Mouse (Mus musculus) embryonic facial prominence, embryonic 15.5 days (tissue): Measurements from ENCODE around the gene Plpp3. TPM values are rescaled to one million over a fixed set of nuclear protein-coding genes. Genes with fewer than 3 reads are reported as not detected.

ENCODE experiments used
- ATAC-seq: fragments of 200-750 bp; cut with Nextera tagmentation; 2 replicates; pipeline ENCODE4 v1.8.0; 2017; ENCODE audit warnings: low read depth, moderate TSS enrichment; ENCODE audit not compliant: insufficient number of reproducible peaks, low FRiP score, low TSS enrichment
- H3K27ac ChIP-seq: fragments of 300-500 bp; sonication (generic); replicated peaks from 2 replicates; pipeline ENCODE4 v1.5.1; 2015; ENCODE audit warnings: mild to moderate bottlenecking, inconsistent platforms
- H3K27me3 ChIP-seq: fragments of 300-500 bp; sonication (generic); 2 replicates; pipeline ENCODE4 v1.6.1; 2015; ENCODE audit warnings: inconsistent platforms
- H3K36me3 ChIP-seq: fragments of 300-500 bp; sonication (generic); 2 replicates; pipeline ENCODE4 v1.6.1; 2015; ENCODE audit warnings: mild to moderate bottlenecking, inconsistent platforms
- H3K4me1 ChIP-seq: fragments of 300-500 bp; sonication (generic); 2 replicates; pipeline ENCODE4 v1.6.1; 2015; ENCODE audit warnings: inconsistent platforms
- H3K4me2 ChIP-seq: fragments of 300-500 bp; sonication (generic); replicated peaks from 2 replicates; pipeline ENCODE4 v1.6.1; 2015; ENCODE audit warnings: mild to moderate bottlenecking, inconsistent platforms
- H3K4me3 ChIP-seq: fragments of 300-500 bp; sonication (generic); replicated peaks from 2 replicates; pipeline ENCODE4 v1.5.1; 2015; ENCODE audit warnings: mild to moderate bottlenecking, inconsistent platforms
- H3K9ac ChIP-seq: fragments of 300-500 bp; sonication (generic); 2 replicates; pipeline ENCODE4 v1.6.1; 2015; ENCODE audit warnings: inconsistent platforms
- H3K9me3 ChIP-seq: fragments of 300-500 bp; sonication (generic); replicated peaks from 2 replicates; pipeline ENCODE4 v1.6.1; 2016; ENCODE audit warnings: inconsistent platforms
- WGBS: fragments of 180-500 bp; shearing (Covaris S2); methylation state at CpG from one replicate; pipeline ENCODE4 v1.1.7; 2015; 5-methylcytosine and 5-hydroxymethylcytosine counted together
- polyA plus RNA-seq: library from polyadenylated mRNA; unstranded; fragments of >200 nt; fragmentation: Nextera tagmentation; extraction: Ambion mirVana; gene quantifications from 2 replicates; pipeline ENCODE4 v1.2.1, GENCODE M21; 2015

The Plpp3 gene
- polyA plus RNA-seq, 1 experiment from 2014 or later: 190 TPM

DNA sequence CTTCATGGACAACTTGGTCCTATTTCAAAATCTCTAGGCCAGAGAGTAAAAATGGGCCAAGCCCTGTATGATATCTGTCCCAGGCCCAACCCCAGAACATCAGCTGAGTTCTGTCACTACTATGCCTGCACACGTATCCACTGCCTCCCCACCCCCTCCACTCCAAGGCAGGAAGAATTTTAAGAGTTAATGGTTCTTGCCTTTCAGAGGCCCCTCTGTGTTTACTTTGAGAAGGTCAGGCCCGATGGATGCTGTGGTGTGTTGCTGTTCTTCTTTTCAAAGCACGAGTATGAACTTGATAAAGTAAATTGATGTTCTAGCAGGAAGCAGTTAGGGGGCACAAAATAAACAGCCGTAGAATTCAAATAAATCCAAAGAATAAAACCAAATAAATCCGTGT lies 35.5 kb downstream of the Plpp3 start:
- Histone ChIP-seq H3K36me3 (peaks cover 23% of the 10 kb centered on the region; the same call in 1 of the 2 replicates), H3K27me3 (no peaks in the 10 kb centered on the region), H3K4me3 (no peak overlapping the region), H3K4me1 (peaks cover 53% of the 10 kb centered on the region), H3K27ac (peak overlapping the region; percentile 3; the same call in 1 of the 2 replicates), H3K4me2 (no peak overlapping the region), H3K9ac (no peak overlapping the region), H3K9me3 (no peaks in the 10 kb centered on the region)
- 23% methylated on average over 5 of the region's 5 CpGs for WGBS
- no peak for ATAC-seq

DNA sequence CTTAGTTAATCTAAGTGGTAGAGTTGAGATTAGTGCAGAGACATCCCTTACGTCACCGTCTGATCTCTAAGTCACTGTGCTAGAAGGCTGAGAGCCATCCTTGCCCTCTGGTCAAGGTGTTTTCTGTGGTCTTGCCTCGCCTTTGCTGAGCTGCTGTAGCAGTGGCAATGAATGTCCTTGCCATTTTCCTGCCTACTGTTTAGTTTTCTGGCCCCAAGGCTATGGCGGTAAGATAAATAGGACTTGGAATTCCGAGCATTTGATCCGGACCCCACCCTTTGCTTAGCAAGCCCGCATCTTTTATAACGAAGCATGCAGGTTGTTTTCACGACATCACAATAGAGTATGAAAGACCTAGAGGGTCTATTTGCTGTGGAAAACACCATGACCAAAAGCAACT lies 38.1 kb downstream of the Plpp3 start:
- no peaks in the 10 kb centered on the region for H3K27me3 ChIP-seq
- no peaks in the 10 kb centered on the region for H3K9me3 ChIP-seq
- H3K4me1 ChIP-seq: peaks cover 55% of the 10 kb centered on the region
- H3K36me3 ChIP-seq: peaks cover 35% of the 10 kb centered on the region
- H3K9ac ChIP-seq: no peak overlapping the region
- no peak for ATAC-seq
- H3K4me3 ChIP-seq: no peak overlapping the region
- WGBS: 74% methylated on average over 9 of the region's 9 CpGs
- H3K4me2 ChIP-seq: no peak overlapping the region
- no peak overlapping the region for H3K27ac ChIP-seq

DNA sequence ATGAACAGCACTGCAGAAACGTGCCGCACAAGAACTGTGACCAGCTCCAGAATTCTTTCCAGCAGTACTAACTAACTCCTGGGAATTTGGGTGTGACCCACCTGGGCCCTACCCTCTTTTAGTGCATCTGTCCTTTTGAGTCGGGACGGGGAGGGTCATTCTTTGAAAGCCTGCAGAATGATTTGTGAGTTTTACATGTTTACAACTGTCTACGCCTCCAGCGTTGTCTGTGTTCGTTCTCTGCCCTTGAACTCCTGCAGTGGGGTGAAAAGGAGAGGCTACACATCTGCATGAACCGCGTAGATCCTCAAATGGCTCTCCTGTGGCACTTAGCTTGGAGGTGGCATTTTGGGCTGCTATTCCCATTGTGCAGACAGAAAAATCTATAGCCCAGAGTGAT lies 39.0 kb downstream of the Plpp3 start:
- Histone ChIP-seq H3K4me3 (no peak overlapping the region), H3K9me3 (no peaks in the 10 kb centered on the region), H3K9ac (no peak overlapping the region), H3K4me1 (peaks cover 54% of the 10 kb centered on the region), H3K36me3 (peaks cover 35% of the 10 kb centered on the region), H3K27me3 (no peaks in the 10 kb centered on the region), H3K4me2 (no peak overlapping the region), H3K27ac (no peak overlapping the region)
- ATAC-seq: no peak
- 72% methylated on average over 9 of the region's 9 CpGs for WGBS

DNA sequence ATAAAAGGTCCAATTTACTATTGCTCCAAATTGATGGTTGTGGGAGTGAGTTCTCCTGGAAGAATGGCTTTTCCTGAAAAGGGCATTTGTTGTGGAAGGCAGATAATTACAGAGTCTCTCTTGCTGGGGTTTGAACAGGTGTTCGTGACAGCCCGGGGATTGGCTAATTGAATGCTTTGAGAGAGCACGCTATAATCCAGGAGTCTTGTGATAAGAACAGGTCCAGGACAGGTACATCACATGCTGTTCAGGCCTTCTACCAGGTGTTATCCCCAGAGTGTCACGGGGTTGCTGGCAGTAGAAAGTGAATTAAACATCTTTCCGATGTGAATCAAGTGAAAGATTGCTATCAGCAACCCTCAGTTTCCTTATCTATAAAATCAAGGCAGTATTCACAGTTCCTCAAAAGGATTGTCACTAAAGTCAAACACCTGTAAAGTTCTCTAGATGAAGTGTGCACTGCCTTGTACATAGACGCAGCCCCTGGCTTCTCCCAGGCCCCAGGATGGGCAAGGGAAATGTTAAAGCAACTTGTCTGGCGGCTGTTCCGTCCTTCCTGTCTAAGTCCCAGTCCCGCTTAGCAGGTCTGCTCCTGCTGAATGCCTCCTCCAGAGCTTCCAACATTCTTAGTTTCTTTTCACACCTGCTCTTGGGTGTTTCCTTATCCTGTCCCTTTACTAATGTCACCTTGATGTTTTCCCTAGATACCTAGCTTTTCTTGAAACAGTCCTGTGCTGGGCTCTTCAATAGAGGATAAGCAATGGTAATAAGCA lies 40.0 kb downstream of the Plpp3 start:
- Histone ChIP-seq H3K9me3 (no peaks in the 10 kb centered on the region), H3K4me2 (no peak overlapping the region), H3K4me3 (no peak overlapping the region), H3K4me1 (peaks cover 51% of the 10 kb centered on the region), H3K9ac (no peak overlapping the region), H3K36me3 (peaks cover 38% of the 10 kb centered on the region), H3K27ac (no peak overlapping the region), H3K27me3 (no peaks in the 10 kb centered on the region)
- ATAC-seq: no peak
- WGBS: 66% methylated on average over 9 of the region's 9 CpGs

DNA sequence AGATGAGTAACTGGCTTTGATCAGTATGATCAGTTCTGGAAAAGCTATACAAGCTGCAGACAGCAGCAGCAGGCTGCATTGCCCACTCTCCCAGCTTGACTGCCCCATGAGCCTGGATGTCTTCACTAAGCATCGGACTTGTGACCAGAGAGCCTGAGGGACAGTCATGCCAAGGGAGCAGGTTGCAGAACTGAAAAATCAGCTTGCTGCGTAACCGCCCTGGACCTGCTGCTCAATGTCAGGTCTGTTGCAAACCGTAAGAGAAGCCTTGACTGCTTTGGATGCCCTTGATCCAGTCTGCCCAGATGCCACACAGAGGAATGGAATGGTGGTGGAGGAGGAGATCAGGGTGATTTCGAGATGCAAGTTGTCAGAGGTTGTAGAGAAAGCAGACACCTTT lies 41.5 kb downstream of the Plpp3 start:
- no peak for ATAC-seq
- WGBS: 86% methylated on average over 5 of the region's 5 CpGs
- no peak overlapping the region for H3K9ac ChIP-seq

DNA sequence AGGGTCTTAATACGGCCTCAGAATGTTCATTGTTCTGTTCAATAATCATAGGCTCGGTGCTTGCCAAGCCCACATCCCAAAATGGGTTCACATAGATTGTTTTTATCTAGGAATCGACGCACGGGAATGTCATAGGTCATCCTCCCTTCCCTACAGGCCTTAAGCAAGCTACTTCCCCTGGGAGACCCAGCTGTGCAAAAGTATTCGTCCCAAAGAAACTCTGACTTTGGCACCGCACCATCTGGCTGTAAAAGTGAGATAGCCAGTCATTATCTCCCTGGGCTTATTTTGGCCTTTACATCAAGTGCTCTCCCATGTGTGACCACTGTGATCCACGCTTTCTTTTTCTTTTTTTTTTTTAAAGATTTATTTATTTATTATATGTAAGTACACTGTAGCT lies 42.2 kb downstream of the Plpp3 start:
- Histone ChIP-seq H3K9me3 (no peaks in the 10 kb centered on the region), H3K27me3 (no peaks in the 10 kb centered on the region), H3K4me1 (peaks cover 59% of the 10 kb centered on the region), H3K4me2 (no peak overlapping the region), H3K27ac (no peak overlapping the region), H3K9ac (no peak overlapping the region), H3K36me3 (peaks cover 38% of the 10 kb centered on the region), H3K4me3 (no peak overlapping the region)
- no peak for ATAC-seq
- WGBS: 72% methylated on average over 8 of the region's 8 CpGs

More for the DNA sequence above, 41.5 kb downstream of the Plpp3 start:
- Histone ChIP-seq H3K4me1 (peaks cover 55% of the 10 kb centered on the region), H3K36me3 (peaks cover 38% of the 10 kb centered on the region), H3K4me2 (no peak overlapping the region), H3K27me3 (no peaks in the 10 kb centered on the region), H3K9me3 (no peaks in the 10 kb centered on the region), H3K27ac (no peak overlapping the region), H3K4me3 (no peak overlapping the region)

DNA sequence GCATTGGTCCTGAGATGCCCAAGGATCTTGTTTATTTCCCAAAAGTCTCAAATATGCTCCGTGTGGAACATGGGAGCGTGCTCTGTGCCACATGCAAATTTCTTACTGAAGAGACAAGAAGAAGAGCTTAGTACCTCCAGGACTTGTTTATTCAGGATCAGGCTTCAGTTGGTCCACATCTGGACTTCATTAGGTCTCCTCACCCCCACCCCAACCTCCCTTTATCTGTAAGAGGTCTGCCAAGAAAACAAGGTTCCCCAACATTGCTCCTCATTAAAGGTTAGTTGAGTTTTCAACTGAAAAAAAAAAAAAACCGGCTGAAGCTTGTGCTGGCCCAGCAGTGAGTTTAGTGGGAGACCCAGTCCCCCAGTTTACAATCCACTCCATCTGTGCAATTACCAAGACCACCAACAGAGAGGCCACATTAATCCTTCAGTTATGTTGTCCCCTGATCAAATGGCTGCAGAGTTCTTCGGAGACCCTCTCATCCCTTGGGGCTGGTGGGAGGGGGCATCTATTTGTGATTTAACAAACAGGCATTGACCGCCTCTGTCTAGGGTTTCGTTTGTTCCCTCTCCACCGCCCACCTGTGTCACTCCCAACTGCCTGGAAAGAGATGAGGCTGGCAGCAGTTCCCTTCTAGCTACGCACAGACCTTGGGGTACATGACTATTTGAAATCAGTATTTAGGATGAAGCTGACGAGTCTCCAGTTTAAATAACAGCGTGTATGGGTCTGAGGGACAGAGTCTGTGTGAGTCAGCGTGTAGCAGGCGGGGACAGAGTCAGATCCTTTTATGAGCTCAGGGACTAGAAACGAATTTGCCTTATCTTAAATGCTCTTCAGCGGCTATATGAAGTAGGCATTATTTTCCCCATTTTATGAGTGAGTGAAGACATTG lies 43.7 kb downstream of the Plpp3 start:
- 35% methylated on average over 14 of the region's 14 CpGs for WGBS
- Histone ChIP-seq H3K4me3 (no peak overlapping the region), H3K4me2 (no peak overlapping the region), H3K9me3 (no peaks in the 10 kb centered on the region), H3K9ac (no peak overlapping the region), H3K27ac (no peak overlapping the region), H3K4me1 (peaks cover 68% of the 10 kb centered on the region), H3K36me3 (peaks cover 25% of the 10 kb centered on the region), H3K27me3 (no peaks in the 10 kb centered on the region)
- ATAC-seq: no peak

DNA sequence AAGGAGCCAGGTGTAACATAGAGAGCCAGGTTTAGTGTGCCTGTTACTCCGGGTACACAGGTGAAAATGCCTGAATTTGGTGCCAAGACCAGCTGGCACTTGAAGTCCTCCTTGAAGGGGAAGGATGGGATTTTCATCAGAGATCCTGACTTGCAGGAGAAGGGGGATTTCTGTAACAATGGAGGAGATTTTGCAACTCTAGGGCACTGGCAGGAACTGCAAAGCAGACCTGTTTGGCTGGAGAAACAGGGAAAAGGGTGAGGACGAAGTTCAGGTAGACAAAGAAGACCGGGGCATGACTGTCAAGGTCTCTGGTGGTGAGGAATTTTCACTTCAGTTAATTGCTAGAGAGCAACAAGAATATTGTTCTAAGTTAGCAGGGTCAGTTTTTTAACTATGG lies 45.3 kb downstream of the Plpp3 start:
- Histone ChIP-seq H3K27ac (peak overlapping the region; percentile 39; the same call in 1 of the 2 replicates), H3K4me3 (no peak overlapping the region), H3K9ac (no peak overlapping the region), H3K27me3 (no peaks in the 10 kb centered on the region), H3K36me3 (peaks cover 15% of the 10 kb centered on the region), H3K4me2 (no peak overlapping the region), H3K9me3 (no peaks in the 10 kb centered on the region), H3K4me1 (peaks cover 83% of the 10 kb centered on the region)
- 76% methylated on average over 3 of the region's 3 CpGs for WGBS
- ATAC-seq: no peak

DNA sequence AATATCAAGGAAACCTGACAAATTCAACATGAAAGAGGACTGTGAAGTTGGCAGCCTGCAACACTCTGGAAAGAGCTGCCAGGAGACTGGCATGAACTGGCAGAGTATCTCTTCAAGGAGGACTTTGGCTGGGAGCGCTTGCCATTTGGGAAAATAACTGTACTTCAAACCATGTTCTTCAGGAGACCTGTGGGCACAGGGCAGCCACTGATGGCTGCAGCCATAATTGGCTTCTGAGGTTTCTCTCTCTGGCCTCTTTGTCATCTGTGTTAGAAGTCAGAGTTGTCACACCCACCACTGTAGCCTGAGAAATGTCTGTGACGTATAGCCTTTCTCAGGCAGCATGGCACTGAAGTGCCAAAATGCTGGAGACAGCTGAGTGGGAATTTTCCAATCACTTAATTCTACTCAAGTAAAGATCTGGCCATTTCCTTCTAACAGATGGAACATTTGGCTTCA lies 46.2 kb downstream of the Plpp3 start:
- Histone ChIP-seq H3K4me2 (no peak overlapping the region), H3K27ac (peak overlapping the region; percentile 7; the same call in 1 of the 2 replicates), H3K9ac (no peak overlapping the region), H3K27me3 (no peaks in the 10 kb centered on the region), H3K9me3 (no peaks in the 10 kb centered on the region), H3K36me3 (peaks cover 10% of the 10 kb centered on the region), H3K4me3 (no peak overlapping the region), H3K4me1 (peaks cover 82% of the 10 kb centered on the region)
- WGBS: 69% methylated on average over 2 of the region's 2 CpGs
- no peak for ATAC-seq

DNA sequence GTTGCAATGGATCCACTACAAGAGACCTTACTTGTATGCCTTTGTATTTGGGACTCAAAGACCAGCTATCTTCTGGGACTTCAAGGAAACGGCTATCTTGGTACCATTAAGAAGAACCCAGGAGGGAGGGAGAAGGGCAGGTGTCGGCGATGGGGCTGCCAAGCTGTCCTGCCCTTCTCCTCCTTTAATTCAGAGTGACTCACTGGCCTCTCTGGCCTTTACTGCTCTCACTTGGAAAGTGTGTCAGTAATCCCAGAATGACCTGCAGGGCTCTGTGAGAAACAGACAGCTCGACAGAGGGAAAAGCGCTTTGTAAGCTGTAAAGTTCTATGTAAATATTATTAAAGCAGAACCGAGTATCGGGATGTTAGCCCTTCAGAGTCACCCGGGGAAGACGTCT lies 46.9 kb downstream of the Plpp3 start:
- Histone ChIP-seq H3K36me3 (peaks cover 12% of the 10 kb centered on the region), H3K9ac (no peak overlapping the region), H3K4me3 (no peak overlapping the region), H3K27ac (peak overlapping the region; percentile 63; the same call in 1 of the 2 replicates), H3K9me3 (no peaks in the 10 kb centered on the region), H3K27me3 (no peaks in the 10 kb centered on the region), H3K4me1 (peaks cover 78% of the 10 kb centered on the region), H3K4me2 (no peak overlapping the region)
- 56% methylated on average over 9 of the region's 9 CpGs for WGBS
- ATAC-seq: no peak

DNA sequence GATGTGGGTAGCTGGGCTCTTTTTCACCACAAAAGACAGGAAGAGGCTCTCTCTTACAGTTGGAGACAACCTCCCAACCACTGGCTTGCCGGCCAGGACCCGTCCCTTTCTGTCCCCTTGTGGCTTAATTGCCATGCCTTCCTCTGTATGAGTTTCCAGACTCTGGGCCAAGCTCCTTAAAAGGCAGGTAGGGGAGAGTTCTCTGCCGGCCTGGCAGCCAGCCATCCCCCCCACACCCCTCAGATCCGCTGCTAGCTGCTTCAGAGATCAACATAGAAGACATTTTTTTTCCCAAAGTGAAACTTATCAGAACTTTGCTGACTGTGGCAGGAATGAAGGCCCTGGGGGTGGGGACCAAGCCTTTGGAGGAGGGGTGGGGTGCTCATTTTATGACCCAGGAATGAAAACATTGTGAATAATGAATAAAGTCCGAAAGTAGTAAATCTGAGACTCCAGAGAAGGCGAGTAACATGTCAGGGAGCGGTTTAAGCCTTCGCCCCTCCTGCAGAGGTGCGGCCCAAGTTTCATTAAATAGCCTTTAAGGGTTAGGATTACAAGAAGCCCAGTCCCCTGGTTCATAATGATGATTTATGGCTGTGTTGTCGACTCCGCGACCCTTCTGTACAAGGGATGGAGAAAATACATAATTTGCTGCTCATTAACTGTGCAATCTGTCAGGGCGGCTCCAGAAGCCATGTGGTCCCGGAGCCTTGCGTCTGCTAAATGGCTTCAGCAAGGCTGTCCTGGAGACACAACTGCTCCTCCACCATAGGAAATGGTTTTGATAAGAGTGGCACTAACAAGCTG lies 48.1 kb downstream of the Plpp3 start:
- no peak overlapping the region; the same call in 1 of the 2 replicates for H3K4me2 ChIP-seq
- H3K9ac ChIP-seq: no peak overlapping the region
- peaks cover 22% of the 10 kb centered on the region for H3K36me3 ChIP-seq
- no peaks in the 10 kb centered on the region for H3K9me3 ChIP-seq
- peaks cover 75% of the 10 kb centered on the region for H3K4me1 ChIP-seq
- WGBS: 40% methylated on average over 15 of the region's 15 CpGs
- H3K4me3 ChIP-seq: no peak overlapping the region
- peak overlapping the region; percentile 68 for H3K27ac ChIP-seq
- no peaks in the 10 kb centered on the region for H3K27me3 ChIP-seq
- no peak for ATAC-seq
